Mouse (Mus musculus): ENCODE measurements around the gene Glb1l3. TPM values are rescaled to one million over a fixed set of nuclear protein-coding genes. Genes with fewer than 3 reads are reported as not detected.

The Glb1l3 gene
- polyA plus RNA-seq, 1 experiment from 2014 or later: not detected

GRCm38 (mm10) chr9:26798205-26798604, 62.5 kb downstream of the Glb1l3 start:
- no peaks in the 10 kb centered on the region for H3K9me3 ChIP-seq (ENCODE audit: control insufficient read depth, low read length)
- WGBS: 95% methylated on average over 3 of the region's 3 CpGs
- H3K4me2 ChIP-seq (ENCODE audit: low read depth): no peak overlapping the region
- H3K27ac ChIP-seq (ENCODE audit: low read depth, low read length): no peak overlapping the region
- ATAC-seq (ENCODE audit: insufficient read depth, low FRiP score, low TSS enrichment) (no peak), DNase-seq (ENCODE audit: low spot score) (no peak)
- H3K27me3 ChIP-seq (ENCODE audit: control insufficient read depth, insufficient read depth, low read length): no peaks in the 10 kb centered on the region
- no peak overlapping the region for H3K9ac ChIP-seq (ENCODE audit: low read length)
- H3K4me1 ChIP-seq (ENCODE audit: control insufficient read depth, insufficient read depth, low read length): no peaks in the 10 kb centered on the region
- H3K4me3 ChIP-seq (ENCODE audit: low read depth, low read length): no peak overlapping the region
- H3K36me3 ChIP-seq (ENCODE audit: control insufficient read depth, insufficient read depth, low read length): no peaks in the 10 kb centered on the region

DNA sequence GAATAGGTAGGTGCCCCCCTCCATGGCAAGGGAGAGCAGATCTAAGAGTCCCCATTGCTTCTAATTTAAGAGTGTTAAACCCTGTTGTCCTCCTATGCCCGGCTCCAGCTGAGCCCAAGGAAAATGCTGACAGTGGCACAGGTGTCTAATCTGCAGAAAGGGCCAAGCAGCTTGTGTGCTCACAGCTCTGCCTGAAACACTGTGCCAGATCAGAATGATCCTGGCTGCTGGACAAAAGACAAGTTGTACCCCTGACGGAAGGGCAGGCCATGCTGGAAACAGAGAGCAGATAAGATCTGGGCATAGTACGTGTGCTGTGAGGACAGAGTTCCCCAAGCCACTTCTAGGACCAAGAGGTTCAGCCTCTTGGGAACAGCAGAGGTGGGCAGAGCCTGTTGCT, 67.9 kb downstream of the Glb1l3 start:
- Histone ChIP-seq H3K9me3 (ENCODE audit: control insufficient read depth, low read length) (no peaks in the 10 kb centered on the region), H3K4me3 (ENCODE audit: low read depth, low read length) (no peak overlapping the region), H3K27ac (ENCODE audit: low read depth, low read length) (no peak overlapping the region), H3K4me2 (ENCODE audit: low read depth) (no peak overlapping the region), H3K36me3 (ENCODE audit: control insufficient read depth, insufficient read depth, low read length) (no peaks in the 10 kb centered on the region), H3K4me1 (ENCODE audit: control insufficient read depth, insufficient read depth, low read length) (no peaks in the 10 kb centered on the region), H3K9ac (ENCODE audit: low read length) (no peak overlapping the region), H3K27me3 (ENCODE audit: control insufficient read depth, insufficient read depth, low read length) (no peaks in the 10 kb centered on the region)
- 80% methylated on average over 3 of the region's 3 CpGs for WGBS
- ATAC-seq (ENCODE audit: insufficient read depth, low FRiP score, low TSS enrichment) (no peak), DNase-seq (ENCODE audit: low spot score) (no peak)

DNA sequence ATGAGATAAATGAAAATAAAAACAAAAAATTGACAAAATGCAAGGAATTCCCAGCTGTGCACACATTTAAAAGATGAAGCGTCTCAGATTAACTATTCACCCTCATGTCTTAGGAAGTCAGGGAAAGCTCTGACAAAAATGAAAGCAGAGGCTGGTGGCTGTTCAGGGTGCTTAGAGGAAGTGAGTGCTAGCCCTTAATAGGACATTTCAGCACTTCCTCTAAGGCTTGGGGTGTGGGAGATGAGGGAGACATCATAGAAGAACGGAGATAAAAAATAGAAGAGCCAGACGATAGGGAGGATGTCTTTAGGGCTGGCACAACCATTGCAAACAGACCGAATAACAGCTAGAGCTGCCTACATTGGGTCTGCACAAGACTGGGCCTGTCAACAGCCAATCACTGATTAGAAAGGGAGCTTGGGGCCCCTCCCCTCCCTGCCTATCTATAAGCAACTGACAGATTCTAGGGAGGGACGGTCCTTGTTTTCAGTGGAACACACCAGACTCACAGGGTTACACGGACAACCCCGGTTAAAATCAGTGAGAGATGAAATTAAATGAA, 77.2 kb downstream of the Glb1l3 start:
- H3K9ac ChIP-seq (ENCODE audit: low read length): no peak overlapping the region
- no peaks in the 10 kb centered on the region for H3K9me3 ChIP-seq (ENCODE audit: control insufficient read depth, low read length)
- WGBS: 68% methylated on average over 7 of the region's 7 CpGs
- no peaks in the 10 kb centered on the region for H3K4me1 ChIP-seq (ENCODE audit: control insufficient read depth, insufficient read depth, low read length)
- H3K27me3 ChIP-seq (ENCODE audit: control insufficient read depth, insufficient read depth, low read length): no peaks in the 10 kb centered on the region
- H3K4me3 ChIP-seq (ENCODE audit: low read depth, low read length): no peak overlapping the region
- no peak overlapping the region for H3K4me2 ChIP-seq (ENCODE audit: low read depth)
- H3K27ac ChIP-seq (ENCODE audit: low read depth, low read length): no peak overlapping the region
- H3K36me3 ChIP-seq (ENCODE audit: control insufficient read depth, insufficient read depth, low read length): no peaks in the 10 kb centered on the region
- no peak for DNase-seq (ENCODE audit: low spot score)
- ATAC-seq (ENCODE audit: insufficient read depth, low FRiP score, low TSS enrichment): no peak

- no peak overlapping the region for H3K4me3 ChIP-seq (ENCODE audit: low read depth, low read length)
- no peaks in the 10 kb centered on the region for H3K4me1 ChIP-seq (ENCODE audit: control insufficient read depth, insufficient read depth, low read length)
- H3K4me2 ChIP-seq (ENCODE audit: low read depth): no peak overlapping the region
- no peaks in the 10 kb centered on the region for H3K27me3 ChIP-seq (ENCODE audit: control insufficient read depth, insufficient read depth, low read length)
- H3K27ac ChIP-seq (ENCODE audit: low read depth, low read length): no peak overlapping the region
- ATAC-seq (ENCODE audit: insufficient read depth, low FRiP score, low TSS enrichment) (no peak), DNase-seq (ENCODE audit: low spot score) (no peak)
- H3K9me3 ChIP-seq (ENCODE audit: control insufficient read depth, low read length): no peaks in the 10 kb centered on the region
- 83% methylated on average over 7 of the region's 7 CpGs for WGBS
- H3K9ac ChIP-seq (ENCODE audit: low read length): no peak overlapping the region
- no peaks in the 10 kb centered on the region for H3K36me3 ChIP-seq (ENCODE audit: control insufficient read depth, insufficient read depth, low read length)
Measured at GRCm38 (mm10) chr9:26778421-26778820, 82.3 kb downstream of the Glb1l3 start.

DNA sequence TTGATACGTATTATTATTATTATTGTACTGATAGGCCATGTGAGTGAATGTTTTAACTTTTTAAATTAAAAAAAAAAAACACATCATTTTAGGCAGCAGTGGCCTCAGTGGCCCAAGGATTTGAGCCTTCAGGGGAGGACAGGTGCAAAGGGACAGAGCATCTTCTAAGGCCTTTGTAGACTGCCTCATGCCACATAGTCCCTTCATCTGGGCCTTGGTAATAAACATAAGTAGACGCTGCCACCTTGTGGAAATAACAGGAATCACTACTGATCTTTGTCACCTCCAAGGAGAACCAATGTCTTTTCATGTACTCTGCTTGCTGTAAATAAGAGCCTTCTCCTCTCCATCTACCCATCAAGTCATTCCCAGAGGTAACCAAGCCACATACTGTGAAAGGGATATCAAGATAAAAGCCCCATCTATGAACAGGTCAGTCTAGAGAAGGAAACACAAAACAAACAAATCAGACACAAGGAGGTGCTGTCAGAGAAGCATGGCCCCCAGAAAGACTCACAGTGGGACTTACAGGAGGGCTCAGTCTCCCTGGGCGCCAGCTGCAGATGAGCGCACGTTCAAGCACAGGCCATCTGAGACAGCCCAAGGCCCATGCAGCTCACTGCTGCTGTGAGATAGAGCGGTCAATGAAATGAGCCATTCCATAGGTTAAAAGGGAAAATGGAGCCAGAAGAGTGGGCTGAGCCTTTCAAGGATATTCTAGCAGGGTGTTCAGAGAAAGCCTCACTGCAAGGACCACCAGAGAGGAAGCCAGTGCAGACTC, 84.4 kb downstream of the Glb1l3 start:
- ATAC-seq (ENCODE audit: insufficient read depth, low FRiP score, low TSS enrichment): peak; percentile 53
- WGBS: 60% methylated on average over 6 of the region's 6 CpGs

DNA sequence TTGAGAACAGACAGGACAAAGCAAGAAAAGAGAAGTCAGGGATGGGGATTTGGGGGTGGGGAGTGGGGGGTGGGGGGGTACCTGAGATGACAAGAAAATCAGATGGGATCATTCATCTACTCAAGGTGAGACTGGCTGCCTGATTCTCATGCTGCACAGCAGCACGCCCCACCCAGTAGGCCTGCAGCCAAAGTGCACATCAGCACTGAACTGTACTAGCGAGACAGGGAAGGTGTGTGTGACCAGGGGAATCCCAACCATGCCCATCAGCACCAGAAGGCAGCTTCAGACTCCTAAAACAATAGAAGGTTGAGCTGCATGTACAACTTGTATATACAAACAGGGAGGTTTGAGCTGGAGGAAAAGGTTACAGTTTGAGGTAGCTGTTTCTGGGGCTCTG, 85.0 kb downstream of the Glb1l3 start:
- no peaks in the 10 kb centered on the region for H3K9me3 ChIP-seq (ENCODE audit: control insufficient read depth, low read length)
- 89% methylated on average over 2 of the region's 2 CpGs for WGBS
- no peaks in the 10 kb centered on the region for H3K36me3 ChIP-seq (ENCODE audit: control insufficient read depth, insufficient read depth, low read length)
- ATAC-seq (ENCODE audit: insufficient read depth, low FRiP score, low TSS enrichment) (peak; percentile 33; the same call in 1 of the 2 replicates), DNase-seq (ENCODE audit: low spot score) (no peak)
- H3K27ac ChIP-seq (ENCODE audit: low read depth, low read length): no peak overlapping the region
- H3K9ac ChIP-seq (ENCODE audit: low read length): no peak overlapping the region
- H3K4me3 ChIP-seq (ENCODE audit: low read depth, low read length): no peak overlapping the region
- no peaks in the 10 kb centered on the region for H3K4me1 ChIP-seq (ENCODE audit: control insufficient read depth, insufficient read depth, low read length)
- H3K27me3 ChIP-seq (ENCODE audit: control insufficient read depth, insufficient read depth, low read length): no peaks in the 10 kb centered on the region
- no peak overlapping the region for H3K4me2 ChIP-seq (ENCODE audit: low read depth)

More for the DNA sequence above, 84.4 kb downstream of the Glb1l3 start:
- no peak overlapping the region for H3K4me3 ChIP-seq (ENCODE audit: low read depth, low read length)
- H3K27me3 ChIP-seq (ENCODE audit: control insufficient read depth, insufficient read depth, low read length): no peaks in the 10 kb centered on the region
- H3K27ac ChIP-seq (ENCODE audit: low read depth, low read length): no peak overlapping the region
- H3K4me1 ChIP-seq (ENCODE audit: control insufficient read depth, insufficient read depth, low read length): no peaks in the 10 kb centered on the region
- H3K9me3 ChIP-seq (ENCODE audit: control insufficient read depth, low read length): no peaks in the 10 kb centered on the region
- H3K4me2 ChIP-seq (ENCODE audit: low read depth): no peak overlapping the region
- no peak overlapping the region for H3K9ac ChIP-seq (ENCODE audit: low read length)
- H3K36me3 ChIP-seq (ENCODE audit: control insufficient read depth, insufficient read depth, low read length): no peaks in the 10 kb centered on the region
- peak; percentile 40 for DNase-seq (ENCODE audit: low spot score)

GRCm38 (mm10) chr9:26768181-26768580, 92.5 kb downstream of the Glb1l3 start:
- H3K27ac ChIP-seq (ENCODE audit: low read depth, low read length): no peak overlapping the region

More at GRCm38 (mm10) chr9:26768181-26768580, 92.5 kb downstream of the Glb1l3 start:
- H3K27me3 ChIP-seq (ENCODE audit: control insufficient read depth, insufficient read depth, low read length): no peaks in the 10 kb centered on the region
- no peak overlapping the region for H3K9ac ChIP-seq (ENCODE audit: low read length)
- WGBS: 90% methylated on average over 3 of the region's 3 CpGs
- no peak overlapping the region for H3K4me3 ChIP-seq (ENCODE audit: low read depth, low read length)
- H3K4me2 ChIP-seq (ENCODE audit: low read depth): no peak overlapping the region
- H3K4me1 ChIP-seq (ENCODE audit: control insufficient read depth, insufficient read depth, low read length): no peaks in the 10 kb centered on the region
- no peaks in the 10 kb centered on the region for H3K36me3 ChIP-seq (ENCODE audit: control insufficient read depth, insufficient read depth, low read length)
- ATAC-seq (ENCODE audit: insufficient read depth, low FRiP score, low TSS enrichment) (no peak), DNase-seq (ENCODE audit: low spot score) (no peak)
- H3K9me3 ChIP-seq (ENCODE audit: control insufficient read depth, low read length): no peaks in the 10 kb centered on the region
